Mouse (Mus musculus) c-Kit-positive CD71-positive TER-119-negative erythroid progenitor cells, embryonic 14.5 days (primary cell): ENCODE results near the gene Abcf2.
"Not testable (repeated sequence)": the region's sequence is repeated elsewhere in the genome, so short reads cannot be mapped to it uniquely, and the experiment has no call there.

Experiments
- DNase-seq: peaks from one replicate; pipeline ENCODE4 v3.0.0-alpha.2; 2013; ENCODE audit warnings: low read depth

The Abcf2 gene

GRCm38 (mm10) chr5:24586106-24586505, 8.8 kb upstream of the Abcf2 start:
- DNase-seq, result no peak

- no peak for DNase-seq
Measured at GRCm38 (mm10) chr5:24578109-24578963, 1.1 kb upstream of the Abcf2 start.

GRCm38 (mm10) chr5:24576801-24577182, 475 bp downstream of the Abcf2 start:
- DNase-seq, result no peak

GRCm38 (mm10) chr5:24575948-24576347, 1.3 kb downstream of the Abcf2 start:
- no peak for DNase-seq

GRCm38 (mm10) chr5:24556709-24557108, 20.6 kb downstream of the Abcf2 start, which contains the start of gene 4931409K22Rik:
TSS of gene 4931409K22Rik (minus strand) at chr5:24556809.
- no peak for DNase-seq

GRCm38 (mm10) chr5:24555335-24555734, 21.9 kb downstream of the Abcf2 start:
- DNase-seq, result not testable (repeated sequence)

- no peak for DNase-seq
Measured at GRCm38 (mm10) chr5:24553621-24554244, 23.5 kb downstream of the Abcf2 start.

GRCm38 (mm10) chr5:24551317-24551688, 26.0 kb downstream of the Abcf2 start:
- DNase-seq, result no peak

GRCm38 (mm10) chr5:24550598-24551316, 26.5 kb downstream of the Abcf2 start:
- DNase-seq, result no peak

- DNase-seq, result no peak
Measured at GRCm38 (mm10) chr5:24542643-24543042, 34.6 kb downstream of the Abcf2 start.

- no peak for DNase-seq
Measured at GRCm38 (mm10) chr5:24541144-24541569, 36.1 kb downstream of the Abcf2 start.

- DNase-seq, result no peak
Measured at GRCm38 (mm10) chr5:24540387-24541143, 36.7 kb downstream of the Abcf2 start, which contains the start of gene Asb10. TSS of gene Asb10 (minus strand) at chr5:24540978.

- DNase-seq, result no peak
Measured at GRCm38 (mm10) chr5:24539571-24540296, 37.5 kb downstream of the Abcf2 start.

- no peak for DNase-seq
Measured at GRCm38 (mm10) chr5:24537618-24538017, 39.6 kb downstream of the Abcf2 start.

GRCm38 (mm10) chr5:24536511-24536910, 40.8 kb downstream of the Abcf2 start:
- no peak for DNase-seq

- DNase-seq, result no peak
Measured at GRCm38 (mm10) chr5:24535731-24536130, 41.5 kb downstream of the Abcf2 start.

GRCm38 (mm10) chr5:24534292-24534691, 43.0 kb downstream of the Abcf2 start:
- DNase-seq, result no peak

GRCm38 (mm10) chr5:24533391-24533790, 43.9 kb downstream of the Abcf2 start:
- DNase-seq, result no peak

GRCm38 (mm10) chr5:24530042-24530689, 47.1 kb downstream of the Abcf2 start:
- peak; percentile 72 for DNase-seq

GRCm38 (mm10) chr5:24527780-24528179, 49.5 kb downstream of the Abcf2 start:
- DNase-seq, result no peak

- no peak for DNase-seq
Measured at GRCm38 (mm10) chr5:24526889-24527230, 50.4 kb downstream of the Abcf2 start, which contains the start of gene Gbx1. TSS of gene Gbx1 (minus strand) at chr5:24527202.
